Mouse (Mus musculus): ENCODE data around the gene Zfp78.
A peak's percentile ranks its signal among the peaks of the same experiment; 100 is the strongest.
"Not testable (repeated sequence)": the region's sequence is repeated elsewhere in the genome, so short reads cannot be mapped to it uniquely, and the experiment has no call there.

The Zfp78 gene

GRCm38 (mm10) chr7:6363047-6363488 is at the start of gene Zfp78:
Gene Zfp78, plus strand, starts transcription at chr7:6363280.
- peak; percentile 81 to 86 for DNase-seq (ENCODE audit: low spot score in 2 of 2)

- DNase-seq (ENCODE audit: low spot score in 2 of 2) = peak in 1 of 2 experiments; percentile 32
These were observed 32.4 kb upstream of the Zfp78 start for GRCm38 (mm10) chr7:6330458-6331232.

GRCm38 (mm10) chr7:6331233-6331956 is 31.7 kb upstream of the Zfp78 start, which contains the start of gene Zfp583:
Gene Zfp583, minus strand, starts transcription at chr7:6331285.
- DNase-seq (ENCODE audit: low spot score in 2 of 2) = peak; percentile 88 to 90

GRCm38 (mm10) chr7:6339865-6340264 is 23.2 kb upstream of the Zfp78 start:
- no peak for DNase-seq (ENCODE audit: low spot score in 2 of 2)

- DNase-seq (ENCODE audit: low spot score in 2 of 2) = peak; percentile 85 to 91
These were observed 19.5 kb upstream of the Zfp78 start, which contains the start of gene Gm3854 for GRCm38 (mm10) chr7:6343501-6344071. Gene Gm3854, plus strand, starts transcription at chr7:6343759.

- no peak for DNase-seq (ENCODE audit: low spot score in 2 of 2)
These were observed 19.0 kb upstream of the Zfp78 start for GRCm38 (mm10) chr7:6344124-6344523.

- no peak for DNase-seq (ENCODE audit: low spot score in 2 of 2)
These were observed 5.0 kb upstream of the Zfp78 start for GRCm38 (mm10) chr7:6358121-6358520.

- DNase-seq (ENCODE audit: low spot score in 2 of 2) = no peak
These were observed 4.0 kb upstream of the Zfp78 start for GRCm38 (mm10) chr7:6358937-6359590.

GRCm38 (mm10) chr7:6360477-6361060 is 2.5 kb upstream of the Zfp78 start:
- DNase-seq (ENCODE audit: low spot score in 2 of 2) = no peak

- DNase-seq (ENCODE audit: low spot score in 2 of 2) = no peak
These were observed 1.3 kb upstream of the Zfp78 start for GRCm38 (mm10) chr7:6361756-6362155.

- DNase-seq (ENCODE audit: low spot score in 2 of 2) = peak; percentile 96 to 98
These were observed 623 bp upstream of the Zfp78 start for GRCm38 (mm10) chr7:6362268-6363046.

- DNase-seq (ENCODE audit: low spot score in 2 of 2) = no peak
These were observed 1.7 kb downstream of the Zfp78 start for GRCm38 (mm10) chr7:6364761-6365160.

- no peak for DNase-seq (ENCODE audit: low spot score in 2 of 2)
These were observed 4.1 kb downstream of the Zfp78 start for GRCm38 (mm10) chr7:6367185-6367584.

GRCm38 (mm10) chr7:6368146-6368545 is 5.1 kb downstream of the Zfp78 start:
- not testable (repeated sequence) for DNase-seq (ENCODE audit: low spot score in 2 of 2)

GRCm38 (mm10) chr7:6369460-6369859 is 6.4 kb downstream of the Zfp78 start:
- DNase-seq (ENCODE audit: low spot score in 2 of 2) = no peak

GRCm38 (mm10) chr7:6372993-6373392 is 9.9 kb downstream of the Zfp78 start:
- no peak for DNase-seq (ENCODE audit: low spot score in 2 of 2)

- peak; percentile 73 to 77 for DNase-seq (ENCODE audit: low spot score in 2 of 2)
These were observed 15.4 kb downstream of the Zfp78 start for GRCm38 (mm10) chr7:6378441-6378840.

- DNase-seq (ENCODE audit: low spot score in 2 of 2) = no peak
These were observed 18.4 kb downstream of the Zfp78 start for GRCm38 (mm10) chr7:6381431-6381830.

- peak; percentile 86 to 92 for DNase-seq (ENCODE audit: low spot score in 2 of 2)
These were observed 20.0 kb downstream of the Zfp78 start, which contains the start of gene Zfp28 for GRCm38 (mm10) chr7:6383044-6383455. Gene Zfp28, plus strand, starts transcription at chr7:6383295.

- DNase-seq (ENCODE audit: low spot score in 2 of 2) = no peak
These were observed 20.9 kb downstream of the Zfp78 start for GRCm38 (mm10) chr7:6384011-6384410.

GRCm38 (mm10) chr7:6386995-6387394 is 23.9 kb downstream of the Zfp78 start:
- DNase-seq (ENCODE audit: low spot score in 2 of 2) = no peak

All from right cerebral cortex, adult 2 months (tissue).